14 mouse cellular contexts compared by ENCODE assay signal in genomic region chr8:13028482-13028881, GRCm38 (mm10). TPM values are rescaled to one million over a fixed set of nuclear protein-coding genes. Genes with fewer than 3 reads are reported as not detected.
DNase-seq lines count a peak whose midpoint lies in the region; ATAC-seq and TF ChIP-seq lines count a peak whose summit lies in the region.
"Had no signal": no experiment of that assay in that cellular context is flagged by ENCODE, and none has a peak within 500 bp of the region (broad histone marks: within the 10 kb centered on the region; RNA-seq: fewer than 3 reads in every experiment).

No protein-coding gene starts in this region.

- DNase-seq in right cerebral cortex, adult 18-20 months = peak; percentile 87
- DNase-seq in right cerebral cortex, postnatal 4 days = no peak
- peak; percentile 46 to 58 for DNase-seq in layer of hippocampus, adult 2 months (ENCODE audit: low spot score in 2 of 2)
- peak; percentile 87 for DNase-seq in lung, postnatal 0 days (ENCODE audit: low spot score)
- no peak for DNase-seq in adrenal gland, postnatal 36 days
- DNase-seq in hindbrain, embryonic 11.5 days (ENCODE audit: low spot score) = no peak
- no peak for DNase-seq in heart, embryonic 10.5 days (ENCODE audit: low spot score)
- DNase-seq: heart, adult 2 months had no signal

- peak; percentile 79 for TF ChIP-seq EP300 in lung, postnatal 0 days (IDR thresholded peaks at IDR 0.05)

- peak; percentile 89 for ATAC-seq in lung, postnatal 0 days
- ATAC-seq in hindbrain, embryonic 11.5 days (ENCODE audit: low FRiP score) = no peak
- ATAC-seq in hindbrain, embryonic 13.5 days (ENCODE audit: low FRiP score) = no peak
- ATAC-seq: hindbrain, postnatal 0 days had no signal

- no peaks in the 10 kb centered on the region for H3K27me3 ChIP-seq in lung, postnatal 0 days (replicated peaks; ENCODE audit: insufficient read depth, low read length)
- H3K27me3 ChIP-seq in hindbrain, embryonic 11.5 days (ENCODE audit: control insufficient read depth, insufficient read depth, low read length) = no peaks in the 10 kb centered on the region
- no peaks in the 10 kb centered on the region for H3K27me3 ChIP-seq in hindbrain, embryonic 13.5 days
- H3K27me3 ChIP-seq in heart, embryonic 10.5 days (ENCODE audit: insufficient read depth, poor library complexity, severe bottlenecking) = 0 out of 2 replicates have a peak, but pooled peaks cover 4% of the 10 kb centered on the region

- no peak for TF ChIP-seq CTCF in layer of hippocampus, adult 2 months (conservative IDR thresholded peaks at IDR 0.05)
- TF ChIP-seq CTCF in lung, postnatal 0 days (IDR thresholded peaks at IDR 0.05) = no peak

- no peak overlapping the region for H3K4me3 ChIP-seq in layer of hippocampus, adult 2 months
- H3K4me3 ChIP-seq in lung, postnatal 0 days (ENCODE audit: low read depth, low read length) = no peak overlapping the region
- no peak overlapping the region for H3K4me3 ChIP-seq in hindbrain, embryonic 11.5 days (ENCODE audit: low read depth, low read length)
- H3K4me3 ChIP-seq in hindbrain, embryonic 13.5 days = no peak overlapping the region
- H3K4me3 ChIP-seq in heart, embryonic 10.5 days = no peak overlapping the region
- H3K4me3 ChIP-seq: heart, adult 2 months had no signal

- no peak overlapping the region for H3K4me2 ChIP-seq in lung, postnatal 0 days (replicated peaks; ENCODE audit: low read depth, low read length)
- H3K4me2 ChIP-seq in hindbrain, embryonic 11.5 days (replicated peaks; ENCODE audit: low read depth, low read length) = no peak overlapping the region
- no peak overlapping the region for H3K4me2 ChIP-seq in hindbrain, embryonic 13.5 days
- H3K4me2 ChIP-seq: midbrain, embryonic 11.5 days had no signal

- H3K9me3 ChIP-seq in lung, postnatal 0 days (ENCODE audit: low read length) = no peaks in the 10 kb centered on the region
- H3K9me3 ChIP-seq in hindbrain, embryonic 11.5 days (ENCODE audit: control insufficient read depth, low read length) = no peaks in the 10 kb centered on the region
- no peaks in the 10 kb centered on the region for H3K9me3 ChIP-seq in hindbrain, embryonic 13.5 days
- no peaks in the 10 kb centered on the region for H3K9me3 ChIP-seq in heart, embryonic 10.5 days

- no peaks in the 10 kb centered on the region; the same call in 1 of the 2 replicates for H3K4me1 ChIP-seq in lung, postnatal 0 days (ENCODE audit: insufficient read depth, low read depth, low read length)
- no peaks in the 10 kb centered on the region for H3K4me1 ChIP-seq in hindbrain, embryonic 11.5 days (replicated peaks; ENCODE audit: control insufficient read depth, insufficient read depth, low read length)
- H3K4me1 ChIP-seq in hindbrain, embryonic 13.5 days (replicated peaks) = no peaks in the 10 kb centered on the region
- H3K4me1 ChIP-seq in heart, embryonic 10.5 days = peaks cover 21% of the 10 kb centered on the region

- H3K9ac ChIP-seq in lung, postnatal 0 days (replicated peaks; ENCODE audit: low read depth) = no peak overlapping the region
- H3K9ac ChIP-seq in hindbrain, embryonic 11.5 days (ENCODE audit: low read depth, low read length) = no peak overlapping the region
- H3K9ac ChIP-seq in hindbrain, embryonic 13.5 days = no peak overlapping the region

- peak overlapping the region; percentile 36; the same call in 1 of the 2 replicates for H3K27ac ChIP-seq in layer of hippocampus, adult 2 months
- H3K27ac ChIP-seq in lung, postnatal 0 days (ENCODE audit: low read length) = peak overlapping the region; percentile 47
- no peak overlapping the region for H3K27ac ChIP-seq in hindbrain, embryonic 11.5 days (ENCODE audit: low read depth, low read length)
- H3K27ac ChIP-seq in hindbrain, embryonic 13.5 days = no peak overlapping the region
- no peak overlapping the region for H3K27ac ChIP-seq in heart, embryonic 10.5 days
- H3K27ac ChIP-seq: heart, adult 2 months; hindbrain, postnatal 0 days; stomach, postnatal 0 days had no signal

- WGBS in lung, postnatal 0 days = 34% methylated on average over 5 of the region's 5 CpGs
- WGBS in hindbrain, embryonic 11.5 days = 79% methylated on average over 5 of the region's 5 CpGs
- 88% methylated on average over 5 of the region's 5 CpGs for WGBS in hindbrain, embryonic 13.5 days
- 77% methylated on average over 5 of the region's 5 CpGs for WGBS in heart, embryonic 10.5 days

- H3K36me3 ChIP-seq in lung, postnatal 0 days (ENCODE audit: insufficient read depth, low read length) = no peaks in the 10 kb centered on the region
- H3K36me3 ChIP-seq in hindbrain, embryonic 11.5 days (ENCODE audit: control insufficient read depth, insufficient read depth, low read length) = no peaks in the 10 kb centered on the region
- H3K36me3 ChIP-seq in hindbrain, embryonic 13.5 days = no peaks in the 10 kb centered on the region
- H3K36me3 ChIP-seq in heart, embryonic 10.5 days = no peaks in the 10 kb centered on the region

RNA-seq across cellular contexts. Expression of gene F7, which starts 2.6 kb away (rescaled TPM):
- under 1 TPM in 1 of 2 experiments, not detected in 1; 0.20 TPM for total RNA-seq in layer of hippocampus, adult 2 months (2021)
- 5.0 and 5.2 TPM in 2 replicates for polyA plus RNA-seq in lung, postnatal 0 days (2015; fragmentation: Nextera tagmentation; extraction: Ambion mirVana)
- total RNA-seq in adrenal gland, postnatal 36 days (2021) = under 1 TPM; 0.86 to 0.92 TPM
- 0.23 TPM in 1 of 2 replicates, not detected in the other for polyA plus RNA-seq in hindbrain, embryonic 11.5 days (2014; fragmentation: Nextera tagmentation; extraction: Ambion mirVana)
- 0.13 TPM in 1 of 2 replicates, not detected in the other for polyA plus RNA-seq in hindbrain, embryonic 13.5 days (2015; fragmentation: Nextera tagmentation; extraction: Ambion mirVana)
- polyA plus RNA-seq in heart, embryonic 10.5 days (2016; fragmentation: Nextera tagmentation; extraction: Ambion mirVana) = 0.07 and 1.0 TPM in 2 replicates
- polyA plus RNA-seq: embryonic facial prominence, embryonic 11.5 days; hindbrain, postnatal 0 days; limb, embryonic 11.5 days; stomach, postnatal 0 days had no signal

RNA-seq across cellular contexts. Expression of gene F10, which starts 8.6 kb away (rescaled TPM):
- not detected for total RNA-seq in layer of hippocampus, adult 2 months (2021)
- polyA plus RNA-seq in lung, postnatal 0 days (2015; fragmentation: Nextera tagmentation; extraction: Ambion mirVana) = 5.9 and 7.4 TPM in 2 replicates
- under 1 TPM; 0.53 to 0.86 TPM for total RNA-seq in adrenal gland, postnatal 36 days (2021)
- polyA plus RNA-seq in hindbrain, embryonic 11.5 days (2014; fragmentation: Nextera tagmentation; extraction: Ambion mirVana) = 1.1 and 1.4 TPM in 2 replicates
- polyA plus RNA-seq in hindbrain, embryonic 13.5 days (2015; fragmentation: Nextera tagmentation; extraction: Ambion mirVana) = 0.61 and 0.69 TPM in 2 replicates
- 3.4 and 12.1 TPM in 2 replicates for polyA plus RNA-seq in heart, embryonic 10.5 days (2016; fragmentation: Nextera tagmentation; extraction: Ambion mirVana)

RNA-seq across cellular contexts. Expression of gene Proz, which starts 32.2 kb away (rescaled TPM):
- total RNA-seq in layer of hippocampus, adult 2 months (2021) = not detected
- 0.87 and 1.2 TPM in 2 replicates for polyA plus RNA-seq in lung, postnatal 0 days (2015; fragmentation: Nextera tagmentation; extraction: Ambion mirVana)
- total RNA-seq in adrenal gland, postnatal 36 days (2021) = not detected
- 0.22 and 0.40 TPM in 2 replicates for polyA plus RNA-seq in hindbrain, embryonic 11.5 days (2014; fragmentation: Nextera tagmentation; extraction: Ambion mirVana)
- 0.73 and 1.1 TPM in 2 replicates for polyA plus RNA-seq in hindbrain, embryonic 13.5 days (2015; fragmentation: Nextera tagmentation; extraction: Ambion mirVana)
- polyA plus RNA-seq in heart, embryonic 10.5 days (2016; fragmentation: Nextera tagmentation; extraction: Ambion mirVana) = 0.38 and 1.9 TPM in 2 replicates
- total RNA-seq: heart, adult 2 months; hindbrain, postnatal 0 days had no signal
- polyA plus RNA-seq: heart, adult 2 months had no signal

Comparison
In these comparisons a context has a peak if more than half of its experiments do, and no peak if none do; other contexts are left out.
1. DNase-seq: peak in right cerebral cortex, adult 18-20 months (single experiment), layer of hippocampus, adult 2 months (2 of 2) and lung, postnatal 0 days (single experiment); none in right cerebral cortex, postnatal 4 days (single experiment), adrenal gland, postnatal 36 days (0 of 2), hindbrain, embryonic 11.5 days (single experiment) and heart, embryonic 10.5 days (single experiment).
2. H3K27ac ChIP-seq: peak in layer of hippocampus, adult 2 months (single experiment) and lung, postnatal 0 days (single experiment); none in hindbrain, embryonic 11.5 days (single experiment), hindbrain, embryonic 13.5 days (single experiment) and heart, embryonic 10.5 days (single experiment).